Mouse (Mus musculus) kidney, adult 9 months (tissue): ENCODE measurements at regions not wholly inside any gene's neighbourhood (a gene's known extent, or its start where the extent isn't known, plus 50 kb on each side); places are given as distances from the start of the nearest gene placed in this dataset.
"Not testable (repeated sequence)": the region's sequence is repeated elsewhere in the genome, so short reads cannot be mapped to it uniquely, and the experiment has no call there.

ENCODE experiments used
- DNase-seq: peaks from one replicate; pipeline ENCODE4 v3.0.0; 2022

GRCm38 (mm10) chr14:53560146-53560545 is 693.8 kb downstream of the Dad1 start:
- DNase-seq = not testable (repeated sequence)

- DNase-seq = not testable (repeated sequence)
These were observed 694.5 kb downstream of the Dad1 start for GRCm38 (mm10) chr14:53559386-53559920.

- DNase-seq = no peak
These were observed 700.1 kb downstream of the Dad1 start for GRCm38 (mm10) chr14:53553771-53554170.

GRCm38 (mm10) chr14:53547365-53547764 is 706.5 kb downstream of the Dad1 start:
- DNase-seq = not testable (repeated sequence)

GRCm38 (mm10) chr14:53545351-53545750 is 708.6 kb downstream of the Dad1 start:
- no peak for DNase-seq

- DNase-seq = peak; percentile 12
These were observed 712.3 kb downstream of the Dad1 start for GRCm38 (mm10) chr14:53541640-53542039.

GRCm38 (mm10) chr14:53537895-53538294 is 716.0 kb downstream of the Dad1 start:
- not testable (repeated sequence) for DNase-seq

GRCm38 (mm10) chr14:53523430-53523829 is 730.5 kb downstream of the Dad1 start:
- DNase-seq = not testable (repeated sequence)

- DNase-seq = not testable (repeated sequence)
These were observed 735.0 kb downstream of the Dad1 start for GRCm38 (mm10) chr14:53518954-53519353.

GRCm38 (mm10) chr14:53516623-53517238 is 737.2 kb downstream of the Dad1 start:
- DNase-seq = not testable (repeated sequence)

GRCm38 (mm10) chr14:53505389-53505788 is 748.5 kb downstream of the Dad1 start:
- DNase-seq = peak; percentile 36

- not testable (repeated sequence) for DNase-seq
These were observed 765.5 kb downstream of the Dad1 start for GRCm38 (mm10) chr14:53488383-53488782.

- not testable (repeated sequence) for DNase-seq
These were observed 766.3 kb downstream of the Dad1 start for GRCm38 (mm10) chr14:53487611-53488010.

- DNase-seq = not testable (repeated sequence)
These were observed 779.7 kb downstream of the Dad1 start for GRCm38 (mm10) chr14:53474170-53474569.

- not testable (repeated sequence) for DNase-seq
These were observed 793.1 kb downstream of the Dad1 start for GRCm38 (mm10) chr14:53460790-53461189.

- no peak for DNase-seq
These were observed 799.9 kb downstream of the Dad1 start for GRCm38 (mm10) chr14:53454001-53454400.

- not testable (repeated sequence) for DNase-seq
These were observed 814.3 kb downstream of the Dad1 start for GRCm38 (mm10) chr14:53439643-53440042.

- DNase-seq = not testable (repeated sequence)
These were observed 823.8 kb downstream of the Dad1 start for GRCm38 (mm10) chr14:53430130-53430529.

- not testable (repeated sequence) for DNase-seq
These were observed 825.5 kb downstream of the Dad1 start for GRCm38 (mm10) chr14:53428447-53428846.

GRCm38 (mm10) chr14:53427636-53428035 is 826.3 kb downstream of the Dad1 start:
- not testable (repeated sequence) for DNase-seq

GRCm38 (mm10) chr14:53416955-53417354 is 836.9 kb downstream of the Dad1 start:
- peak; percentile 1 for DNase-seq

- DNase-seq = not testable (repeated sequence)
These were observed 846.2 kb downstream of the Dad1 start for GRCm38 (mm10) chr14:53407500-53408227.

GRCm38 (mm10) chr14:53390307-53390706 is 863.6 kb downstream of the Dad1 start:
- not testable (repeated sequence) for DNase-seq

- DNase-seq = not testable (repeated sequence)
These were observed 879.0 kb upstream of the Olfr1507 start for GRCm38 (mm10) chr14:53374591-53374990.
